Mouse (Mus musculus): Measurements from ENCODE around the gene Ctdspl. TPM values are rescaled to one million over a fixed set of nuclear protein-coding genes. Genes with fewer than 3 reads are reported as not detected.

The Ctdspl gene
- polyA plus RNA-seq, 1 experiment from 2014 or later = 8.1 TPM

DNA sequence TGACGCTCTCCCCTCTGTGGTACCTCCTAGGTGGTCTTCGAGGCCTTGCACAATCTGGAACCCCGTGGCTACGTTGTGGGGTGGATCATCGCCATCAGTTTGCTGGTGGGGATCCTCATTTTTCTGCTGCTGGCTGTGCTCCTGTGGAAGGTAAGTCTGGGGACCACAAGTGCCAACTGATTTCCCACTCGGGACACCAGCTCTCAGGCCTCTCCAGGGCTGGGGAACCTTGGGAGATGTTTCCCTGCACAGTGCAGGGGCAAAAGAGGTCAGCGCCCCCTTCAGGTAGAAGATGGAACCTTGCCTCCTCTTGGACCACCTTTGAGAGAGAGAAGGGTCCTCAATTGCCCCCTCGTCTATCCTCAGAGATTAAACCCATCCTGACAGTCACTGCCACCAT, 38.5 kb upstream of the Ctdspl start:
- H3K36me3 ChIP-seq (ENCODE audit: control insufficient read depth, insufficient read depth, low read length) = no peaks in the 10 kb centered on the region
- H3K4me3 ChIP-seq (ENCODE audit: low read depth, low read length) = no peak overlapping the region
- H3K27me3 ChIP-seq (ENCODE audit: control insufficient read depth, insufficient read depth, low read length) = no peaks in the 10 kb centered on the region
- H3K9ac ChIP-seq (ENCODE audit: low read depth, low read length) = no peak overlapping the region
- no peak overlapping the region for H3K4me2 ChIP-seq (replicated peaks; ENCODE audit: low read depth, low read length)
- WGBS = 92% methylated on average over 8 of the region's 8 CpGs
- DNase-seq (ENCODE audit: low spot score) (no peak), ATAC-seq (ENCODE audit: low FRiP score) (no peak)
- no peak overlapping the region for H3K27ac ChIP-seq (ENCODE audit: low read depth, low read length)
- H3K9me3 ChIP-seq (ENCODE audit: control insufficient read depth, low read length) = no peaks in the 10 kb centered on the region
- H3K4me1 ChIP-seq (replicated peaks; ENCODE audit: control insufficient read depth, insufficient read depth, low read length) = no peaks in the 10 kb centered on the region; the same call in 1 of the 2 replicates

DNA sequence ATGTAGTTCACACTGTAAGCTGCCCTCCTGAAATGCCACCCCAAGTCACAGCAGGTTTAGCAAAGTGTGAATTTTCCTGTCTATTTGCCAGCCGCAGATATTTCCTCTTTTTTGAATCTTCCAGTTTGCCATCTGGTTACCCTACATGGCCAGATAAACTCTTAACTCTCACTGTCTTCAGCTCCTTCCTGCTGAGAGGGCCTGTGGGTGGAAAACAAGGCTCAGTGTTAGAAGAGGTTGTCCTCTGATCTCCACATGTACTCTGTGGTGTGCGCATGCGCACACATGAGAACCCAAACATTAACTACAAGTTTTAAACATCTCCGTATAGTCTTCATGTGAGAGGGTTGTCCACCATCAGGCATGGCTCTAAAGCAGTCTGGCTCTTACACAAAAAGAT, 36.1 kb upstream of the Ctdspl start:
- H3K27me3 ChIP-seq (ENCODE audit: control insufficient read depth, insufficient read depth, low read length) = no peaks in the 10 kb centered on the region
- ATAC-seq (ENCODE audit: low FRiP score) (no peak), DNase-seq (ENCODE audit: low spot score) (no peak)
- H3K9ac ChIP-seq (ENCODE audit: low read depth, low read length) = no peak overlapping the region
- H3K36me3 ChIP-seq (ENCODE audit: control insufficient read depth, insufficient read depth, low read length) = no peaks in the 10 kb centered on the region
- 81% methylated on average over 4 of the region's 4 CpGs for WGBS
- H3K4me3 ChIP-seq (ENCODE audit: low read depth, low read length) = no peak overlapping the region
- no peak overlapping the region for H3K27ac ChIP-seq (ENCODE audit: low read depth, low read length)
- no peak overlapping the region for H3K4me2 ChIP-seq (replicated peaks; ENCODE audit: low read depth, low read length)
- no peaks in the 10 kb centered on the region; the same call in 1 of the 2 replicates for H3K4me1 ChIP-seq (replicated peaks; ENCODE audit: control insufficient read depth, insufficient read depth, low read length)
- no peaks in the 10 kb centered on the region for H3K9me3 ChIP-seq (ENCODE audit: control insufficient read depth, low read length)

GRCm38 (mm10) chr9:118890645-118891044, 35.6 kb upstream of the Ctdspl start:
- ATAC-seq (ENCODE audit: low FRiP score) (no peak), DNase-seq (ENCODE audit: low spot score) (no peak)
- no peak overlapping the region for H3K4me2 ChIP-seq (replicated peaks; ENCODE audit: low read depth, low read length)
- no peaks in the 10 kb centered on the region for H3K36me3 ChIP-seq (ENCODE audit: control insufficient read depth, insufficient read depth, low read length)
- no peak overlapping the region for H3K27ac ChIP-seq (ENCODE audit: low read depth, low read length)
- no peaks in the 10 kb centered on the region for H3K9me3 ChIP-seq (ENCODE audit: control insufficient read depth, low read length)
- H3K27me3 ChIP-seq (ENCODE audit: control insufficient read depth, insufficient read depth, low read length) = no peaks in the 10 kb centered on the region
- H3K4me1 ChIP-seq (replicated peaks; ENCODE audit: control insufficient read depth, insufficient read depth, low read length) = no peaks in the 10 kb centered on the region; the same call in 1 of the 2 replicates
- H3K9ac ChIP-seq (ENCODE audit: low read depth, low read length) = no peak overlapping the region
- no peak overlapping the region for H3K4me3 ChIP-seq (ENCODE audit: low read depth, low read length)
- 68% methylated on average over 2 of the region's 2 CpGs for WGBS

DNA sequence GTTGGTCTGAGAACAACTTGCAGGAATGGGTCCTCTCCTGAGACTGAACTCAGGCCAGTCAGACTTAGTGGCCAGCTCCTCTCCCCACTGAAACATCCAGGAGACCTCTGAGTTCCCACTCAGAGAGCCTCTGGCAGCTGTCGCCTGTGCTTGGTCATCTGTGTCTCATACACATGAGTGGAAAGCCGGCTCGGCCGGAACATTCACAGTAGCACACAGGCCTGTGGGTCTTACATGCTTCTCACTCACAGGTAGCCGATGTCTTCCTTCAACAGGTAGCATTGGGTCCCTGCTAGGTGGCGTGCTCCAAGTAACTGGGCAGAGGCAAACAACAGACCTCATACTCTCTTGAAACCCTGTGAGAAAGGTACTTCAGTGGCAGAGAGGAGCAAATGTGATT, 35.2 kb upstream of the Ctdspl start:
- no peak overlapping the region for H3K27ac ChIP-seq (ENCODE audit: low read depth, low read length)
- no peak for DNase-seq (ENCODE audit: low spot score)

GRCm38 (mm10) chr9:118891593-118891992, 34.7 kb upstream of the Ctdspl start:
- H3K9me3 ChIP-seq (ENCODE audit: control insufficient read depth, low read length) = no peaks in the 10 kb centered on the region
- H3K4me1 ChIP-seq (replicated peaks; ENCODE audit: control insufficient read depth, insufficient read depth, low read length) = no peaks in the 10 kb centered on the region; the same call in 1 of the 2 replicates
- no peak for ATAC-seq (ENCODE audit: low FRiP score)
- no peaks in the 10 kb centered on the region for H3K36me3 ChIP-seq (ENCODE audit: control insufficient read depth, insufficient read depth, low read length)
- no peaks in the 10 kb centered on the region for H3K27me3 ChIP-seq (ENCODE audit: control insufficient read depth, insufficient read depth, low read length)
- no peak overlapping the region for H3K4me3 ChIP-seq (ENCODE audit: low read depth, low read length)
- H3K27ac ChIP-seq (ENCODE audit: low read depth, low read length) = no peak overlapping the region
- DNase-seq (ENCODE audit: low spot score) = no peak
- 70% methylated on average over 9 of the region's 9 CpGs for WGBS
- no peak overlapping the region for H3K9ac ChIP-seq (ENCODE audit: low read depth, low read length)
- no peak overlapping the region for H3K4me2 ChIP-seq (replicated peaks; ENCODE audit: low read depth, low read length)

More for the DNA sequence above, 35.2 kb upstream of the Ctdspl start:
- H3K36me3 ChIP-seq (ENCODE audit: control insufficient read depth, insufficient read depth, low read length) = no peaks in the 10 kb centered on the region
- H3K4me3 ChIP-seq (ENCODE audit: low read depth, low read length) = no peak overlapping the region
- 86% methylated on average over 6 of the region's 6 CpGs for WGBS
- no peak for ATAC-seq (ENCODE audit: low FRiP score)
- H3K4me1 ChIP-seq (replicated peaks; ENCODE audit: control insufficient read depth, insufficient read depth, low read length) = no peaks in the 10 kb centered on the region; the same call in 1 of the 2 replicates
- no peaks in the 10 kb centered on the region for H3K9me3 ChIP-seq (ENCODE audit: control insufficient read depth, low read length)
- H3K9ac ChIP-seq (ENCODE audit: low read depth, low read length) = no peak overlapping the region
- no peak overlapping the region for H3K4me2 ChIP-seq (replicated peaks; ENCODE audit: low read depth, low read length)
- H3K27me3 ChIP-seq (ENCODE audit: control insufficient read depth, insufficient read depth, low read length) = no peaks in the 10 kb centered on the region

- Histone ChIP-seq H3K4me2 (replicated peaks; ENCODE audit: low read depth, low read length) (no peak overlapping the region), H3K27ac (ENCODE audit: low read depth, low read length) (no peak overlapping the region), H3K4me3 (ENCODE audit: low read depth, low read length) (no peak overlapping the region), H3K9me3 (ENCODE audit: control insufficient read depth, low read length) (no peaks in the 10 kb centered on the region), H3K36me3 (ENCODE audit: control insufficient read depth, insufficient read depth, low read length) (no peaks in the 10 kb centered on the region), H3K9ac (ENCODE audit: low read depth, low read length) (no peak overlapping the region), H3K27me3 (ENCODE audit: control insufficient read depth, insufficient read depth, low read length) (no peaks in the 10 kb centered on the region), H3K4me1 (replicated peaks; ENCODE audit: control insufficient read depth, insufficient read depth, low read length) (no peaks in the 10 kb centered on the region; the same call in 1 of the 2 replicates)
- ATAC-seq (ENCODE audit: low FRiP score) (no peak), DNase-seq (ENCODE audit: low spot score) (no peak)
- 77% methylated on average over 2 of the region's 2 CpGs for WGBS
These were observed 31.2 kb upstream of the Ctdspl start for GRCm38 (mm10) chr9:118895101-118895500.

- Histone ChIP-seq H3K4me2 (replicated peaks; ENCODE audit: low read depth, low read length) (no peak overlapping the region), H3K4me1 (replicated peaks; ENCODE audit: control insufficient read depth, insufficient read depth, low read length) (no peaks in the 10 kb centered on the region), H3K4me3 (ENCODE audit: low read depth, low read length) (no peak overlapping the region), H3K9me3 (ENCODE audit: control insufficient read depth, low read length) (no peaks in the 10 kb centered on the region), H3K36me3 (ENCODE audit: control insufficient read depth, insufficient read depth, low read length) (no peaks in the 10 kb centered on the region), H3K27me3 (ENCODE audit: control insufficient read depth, insufficient read depth, low read length) (no peaks in the 10 kb centered on the region), H3K27ac (ENCODE audit: low read depth, low read length) (no peak overlapping the region), H3K9ac (ENCODE audit: low read depth, low read length) (no peak overlapping the region)
- ATAC-seq (ENCODE audit: low FRiP score) (no peak), DNase-seq (ENCODE audit: low spot score) (no peak)
- 75% methylated on average over 2 of the region's 2 CpGs for WGBS
These were observed 25.6 kb upstream of the Ctdspl start for GRCm38 (mm10) chr9:118900677-118901076.

- no peaks in the 10 kb centered on the region for H3K27me3 ChIP-seq (ENCODE audit: control insufficient read depth, insufficient read depth, low read length)
- no peak overlapping the region for H3K9ac ChIP-seq (ENCODE audit: low read depth, low read length)
- no peak overlapping the region for H3K27ac ChIP-seq (ENCODE audit: low read depth, low read length)
- no peaks in the 10 kb centered on the region for H3K36me3 ChIP-seq (ENCODE audit: control insufficient read depth, insufficient read depth, low read length)
- no peak overlapping the region for H3K4me3 ChIP-seq (ENCODE audit: low read depth, low read length)
- no peaks in the 10 kb centered on the region for H3K4me1 ChIP-seq (replicated peaks; ENCODE audit: control insufficient read depth, insufficient read depth, low read length)
- H3K4me2 ChIP-seq (replicated peaks; ENCODE audit: low read depth, low read length) = no peak overlapping the region
- 23% methylated on average over 6 of the region's 6 CpGs for WGBS
- DNase-seq (ENCODE audit: low spot score) = no peak
- H3K9me3 ChIP-seq (ENCODE audit: control insufficient read depth, low read length) = no peaks in the 10 kb centered on the region
- peak; percentile 61 for ATAC-seq (ENCODE audit: low FRiP score)
These were observed 24.3 kb upstream of the Ctdspl start for GRCm38 (mm10) chr9:118901917-118902316.

GRCm38 (mm10) chr9:118907934-118908620, 18.2 kb upstream of the Ctdspl start:
- H3K4me2 ChIP-seq (replicated peaks; ENCODE audit: low read depth, low read length) = no peak overlapping the region
- no peak overlapping the region for H3K9ac ChIP-seq (ENCODE audit: low read depth, low read length)
- no peaks in the 10 kb centered on the region for H3K4me1 ChIP-seq (replicated peaks; ENCODE audit: control insufficient read depth, insufficient read depth, low read length)
- H3K4me3 ChIP-seq (ENCODE audit: low read depth, low read length) = no peak overlapping the region
- ATAC-seq (ENCODE audit: low FRiP score) (no peak; the same call in 1 of the 2 replicates), DNase-seq (ENCODE audit: low spot score) (peak; percentile 90)
- no peaks in the 10 kb centered on the region for H3K36me3 ChIP-seq (ENCODE audit: control insufficient read depth, insufficient read depth, low read length)
- H3K27me3 ChIP-seq (ENCODE audit: control insufficient read depth, insufficient read depth, low read length) = no peaks in the 10 kb centered on the region
- no peak overlapping the region for H3K27ac ChIP-seq (ENCODE audit: low read depth, low read length)
- 54% methylated on average over 18 of the region's 18 CpGs for WGBS
- no peaks in the 10 kb centered on the region for H3K9me3 ChIP-seq (ENCODE audit: control insufficient read depth, low read length)

All from hindbrain, embryonic 11.5 days (tissue).